Mouse (Mus musculus) CD4-positive naive resting alpha-beta T cell, adult 57 days (primary cell): ENCODE results near the gene Odf2l. TPM values are rescaled to one million over a fixed set of nuclear protein-coding genes. Genes with fewer than 3 reads are reported as not detected.

Experiments used
- total RNA-seq: library from RNA; stranded (reverse); gene quantifications from one replicate; pipeline ENCODE4 v1.2.4, GENCODE M21; 2023

Odf2l gene
- 8.2 TPM for total RNA-seq

DNA sequence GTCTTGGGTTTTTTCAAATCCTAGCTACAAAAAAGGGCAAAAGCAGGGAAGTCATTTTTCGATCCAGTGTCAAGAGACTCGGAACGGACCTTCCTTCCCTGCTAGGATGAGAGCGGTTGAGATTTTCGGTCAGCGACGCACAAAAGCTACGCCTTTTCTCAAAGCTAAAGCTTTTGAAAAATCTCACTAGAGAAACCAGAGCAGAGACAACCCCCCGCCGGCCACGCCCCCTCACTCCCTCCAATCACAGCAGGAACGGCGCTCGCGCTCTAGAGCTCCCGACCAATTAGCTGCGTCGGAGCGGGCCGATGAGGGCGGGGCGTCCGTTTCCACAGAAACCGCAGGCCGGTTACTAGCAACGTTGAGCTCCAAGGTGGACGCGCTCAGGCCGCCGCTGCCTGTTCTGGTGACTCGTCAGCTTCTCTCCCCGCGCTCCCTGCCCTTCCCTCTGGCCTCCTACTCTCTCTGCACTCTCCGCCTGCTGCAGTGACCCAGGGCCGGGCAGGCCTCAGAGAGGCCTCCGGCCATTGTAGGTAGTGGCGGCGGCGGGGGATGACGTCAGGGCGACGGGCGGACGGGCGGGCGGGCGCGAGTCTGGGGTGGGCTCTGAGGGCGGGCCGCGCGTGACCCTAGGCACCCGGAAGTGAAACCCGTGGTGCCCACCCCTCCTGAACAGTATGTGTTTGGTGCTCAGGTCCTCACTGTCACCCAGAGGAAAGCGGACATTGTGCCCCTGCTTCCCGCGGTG, at the start of gene Odf2l:
TSS of gene Odf2l (plus strand) at position 335 of the 748 bp plus-strand sequence.

DNA sequence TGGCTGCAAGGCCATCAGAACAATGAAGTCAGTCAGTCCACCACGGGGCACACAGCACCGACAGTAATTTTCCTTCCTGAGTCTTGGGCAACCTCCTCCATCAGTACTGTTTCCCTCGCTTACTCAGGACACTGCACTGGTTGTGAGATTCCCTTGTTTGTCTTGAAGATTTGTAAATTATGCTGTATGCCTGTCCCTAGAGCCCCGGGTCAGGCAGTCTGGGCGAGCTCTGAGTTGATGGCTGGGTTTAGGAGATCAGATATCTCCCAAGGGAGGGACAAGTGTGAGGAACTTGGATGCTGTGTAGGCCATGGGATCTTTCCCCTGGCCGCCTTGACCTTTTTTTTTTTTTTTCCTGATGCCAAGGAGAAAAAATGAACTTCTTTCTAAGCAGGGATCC, 19.1 kb upstream of the Odf2l start, which contains the start of gene Clca2:
TSS of gene Clca2 (minus strand) at position 153 of the 400 bp plus-strand sequence.

Other genes with a start within 250 kb of the Odf2l start
- not detected for gene Clca4b, start 186.1 kb upstream of the Odf2l start, total RNA-seq
- not detected for gene Clca4a, start 143.5 kb upstream of the Odf2l start, total RNA-seq
- gene Clca1, start 85.8 kb upstream of the Odf2l start, total RNA-seq, result not detected
- gene Clca2, start 19.1 kb upstream of the Odf2l start, total RNA-seq, result not detected
- gene Col24a1, start 173.9 kb downstream of the Odf2l start, total RNA-seq, result not detected